ENCODE assay signal across 8 mouse cellular contexts in genomic region chr5:89526878-89527578, GRCm38 (mm10). TPM values are rescaled to one million over a fixed set of nuclear protein-coding genes. Genes with fewer than 3 reads are reported as not detected.
A peak's percentile ranks its signal among the peaks of the same experiment; 100 is the strongest.
DNase-seq lines count a peak whose midpoint lies in the region; TF ChIP-seq lines count a peak whose summit lies in the region.

TSS of gene Npffr2 (plus strand) at chr5:89527429.

- intact Hi-C loops in gastrocnemius, adult 2 months (cut with DNase I), result no loop called here
- intact Hi-C loops in gastrocnemius, postnatal 36 days (cut with DNase I), result no loop called here

- H3K27ac ChIP-seq in gastrocnemius, adult 2 months, result no peak within 1 kb of the TSS

- no peak for DNase-seq in gastrocnemius, adult 2 months
- DNase-seq in gastrocnemius, postnatal 36 days, result no peak
- peak; percentile 50 for DNase-seq in ZHBTc4 (ENCODE audit: low read depth, low spot score)
- peak; percentile 49 for DNase-seq in forelimb bud, embryonic 11.5 days (ENCODE audit: low read depth, low spot score)
- peak; percentile 20 to 48 for DNase-seq in kidney, postnatal 36 days
- peak; percentile 45 for DNase-seq in mesoderm, embryonic 11.5 days (ENCODE audit: low read depth, low spot score)
- DNase-seq in testis, postnatal 10 days (ENCODE audit: low spot score), result peak; percentile 49
- no peak for DNase-seq in spleen, postnatal 14 days (ENCODE audit: low spot score in 2 of 2)

- H3K4me3 ChIP-seq in gastrocnemius, adult 2 months, result peak within 1 kb of the TSS; percentile 7; the same call in 1 of the 2 replicates

- TF ChIP-seq CTCF in gastrocnemius, adult 2 months (IDR thresholded peaks at IDR 0.05), result no peak

RNA-seq across cellular contexts. Expression of gene Npffr2, which starts in this region (rescaled TPM):
- not detected for total RNA-seq in gastrocnemius, adult 2 months (2021)
- total RNA-seq in gastrocnemius, postnatal 36 days (2021), result not detected

Comparison
In these comparisons a context has a peak if more than half of its experiments do, and no peak if none do; other contexts are left out.
1. DNase-seq: peak in ZHBTc4 (single experiment), forelimb bud, embryonic 11.5 days (single experiment), kidney, postnatal 36 days (2 of 2), mesoderm, embryonic 11.5 days (single experiment) and testis, postnatal 10 days (single experiment); none in gastrocnemius, adult 2 months (single experiment), gastrocnemius, postnatal 36 days (0 of 2) and spleen, postnatal 14 days (0 of 2).